Mouse (Mus musculus): ENCODE measurements at regions not wholly inside any gene's neighbourhood (a gene's known extent, or its start where the extent isn't known, plus 50 kb on each side); places are given as distances from the start of the nearest gene placed in this dataset.
"Not testable (repeated sequence)": the region's sequence is repeated elsewhere in the genome, so short reads cannot be mapped to it uniquely, and the experiment has no call there.

DNA sequence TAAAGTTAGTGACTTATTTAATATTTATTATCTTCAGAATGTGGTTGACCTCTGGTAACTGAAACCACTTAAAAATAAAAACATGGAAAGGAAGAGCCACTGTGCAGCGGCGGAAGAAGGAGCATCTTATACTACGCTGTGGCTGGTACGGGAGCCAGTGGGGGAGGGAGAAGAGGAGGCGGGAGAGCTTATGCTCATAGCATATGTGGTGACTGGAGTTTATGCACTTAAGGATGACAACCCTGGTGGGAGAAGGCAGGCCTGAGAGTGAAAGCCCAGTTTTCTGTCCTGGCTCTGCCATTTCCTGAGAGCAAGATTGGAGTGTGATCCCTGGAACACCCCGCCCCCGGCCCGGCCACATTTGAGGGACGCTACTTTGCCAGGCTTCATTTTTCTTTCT, 145.5 kb downstream of the Tsen15 start:
- no peak for ATAC-seq

DNA sequence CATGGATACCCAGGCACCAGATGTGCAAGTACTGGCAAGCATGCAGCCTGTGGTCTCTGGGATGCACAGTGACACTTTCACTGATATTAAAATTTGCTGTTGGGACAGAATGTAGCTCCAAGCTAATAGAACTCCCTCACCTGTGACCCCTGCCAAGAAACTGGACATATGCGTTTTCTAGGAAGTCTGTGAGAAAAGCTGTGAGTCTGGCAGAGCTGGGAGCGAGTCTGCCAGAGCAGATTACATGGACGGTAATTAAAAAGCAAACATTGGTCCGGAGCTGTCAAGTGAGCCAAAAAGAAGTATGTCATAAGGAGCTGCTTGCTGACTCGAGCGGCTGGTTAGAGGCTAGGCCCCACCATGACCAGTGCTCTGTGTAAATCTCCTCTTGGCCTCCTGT, 147.1 kb downstream of the Tsen15 start:
- no peak for ATAC-seq

DNA sequence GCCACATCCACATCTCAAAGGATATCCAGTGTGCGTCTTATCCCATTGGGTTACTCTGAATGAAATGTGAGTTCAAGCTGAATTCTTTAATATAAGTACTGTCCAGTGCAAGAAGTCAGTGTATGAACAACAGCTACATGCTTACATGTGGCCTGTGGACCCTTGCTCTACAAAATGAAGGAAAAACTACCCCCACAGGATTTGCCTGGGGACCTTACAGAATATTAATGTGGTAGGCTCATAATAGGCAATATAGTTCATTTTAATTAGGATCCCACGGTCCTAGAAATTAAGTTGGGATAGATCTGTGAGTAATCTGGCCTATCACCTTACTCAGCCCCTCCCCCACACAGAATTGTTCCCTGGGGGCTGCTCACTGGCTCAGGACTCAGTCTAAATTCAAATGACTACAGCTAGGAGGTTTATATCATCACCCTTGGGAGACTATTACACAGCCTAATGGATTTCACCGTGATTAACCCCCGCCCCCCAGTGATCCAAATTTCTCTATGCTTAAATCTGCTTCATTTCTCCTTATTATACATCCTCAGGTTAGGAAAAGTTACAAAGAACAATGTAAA, 145.4 kb upstream of the 1700025G04Rik start:
- no peak for ATAC-seq

DNA sequence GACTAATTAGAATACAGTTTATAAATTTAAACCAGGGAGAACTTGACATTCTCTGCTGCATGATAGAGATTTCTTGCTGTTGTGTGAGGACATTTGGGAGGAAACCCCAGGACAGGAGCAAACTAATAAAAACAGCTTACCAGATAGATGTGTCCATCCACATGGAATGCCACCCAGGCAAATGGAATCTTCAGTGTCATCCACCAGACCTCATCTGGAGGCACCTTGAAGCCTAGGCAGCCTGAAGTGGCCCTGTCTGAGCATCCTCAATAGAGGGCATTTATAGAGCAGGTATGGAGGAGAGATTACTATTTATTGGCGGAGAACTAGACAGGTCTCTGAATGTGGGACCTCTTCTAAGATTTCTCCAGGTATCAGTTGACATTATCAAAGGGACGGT, 144.8 kb upstream of the 1700025G04Rik start:
- ATAC-seq: no peak

DNA sequence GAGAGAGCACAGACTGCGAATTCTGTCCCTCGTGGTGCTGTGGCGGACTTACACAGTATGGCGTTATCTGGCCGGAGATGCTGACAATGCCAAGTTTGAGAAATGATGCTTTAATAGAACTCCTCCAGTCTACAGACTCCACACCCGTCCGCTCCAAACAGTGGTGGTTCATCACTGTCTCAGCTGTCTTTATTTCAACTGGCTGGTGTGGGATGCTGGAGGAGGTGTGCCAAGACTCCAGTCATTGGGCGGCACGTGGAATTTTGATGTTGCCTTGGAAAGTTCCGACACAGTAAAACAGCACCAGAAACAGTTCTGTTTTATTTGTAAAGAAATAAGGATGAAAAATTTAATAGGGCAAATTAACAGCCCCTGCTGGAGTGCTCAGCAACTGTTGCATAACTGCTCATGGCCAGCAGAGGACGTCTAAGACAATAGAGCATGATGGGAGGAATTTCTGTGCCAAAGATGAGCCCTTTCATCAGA, 141.8 kb upstream of the 1700025G04Rik start:
- peak; percentile 61 for ATAC-seq

DNA sequence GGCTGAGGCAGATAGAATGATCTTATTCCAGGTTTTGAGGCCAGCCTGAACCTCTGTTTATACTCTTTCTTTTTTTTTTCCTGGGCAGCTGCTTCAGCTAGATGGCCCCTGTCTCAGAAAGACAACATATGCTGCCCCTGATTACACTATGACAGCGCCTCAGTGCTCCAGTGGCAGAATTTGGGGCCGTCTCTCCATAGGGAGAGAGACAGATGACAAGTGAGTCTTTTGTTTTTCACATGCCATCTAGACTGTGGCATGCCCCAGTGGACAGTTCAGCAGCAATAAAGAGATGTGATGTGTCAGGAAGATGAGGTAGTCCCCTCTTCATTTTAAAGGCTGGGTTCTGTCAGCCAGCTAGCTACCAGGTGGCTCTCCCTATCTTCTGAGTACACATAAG, 139.8 kb upstream of the 1700025G04Rik start:
- ATAC-seq: no peak

DNA sequence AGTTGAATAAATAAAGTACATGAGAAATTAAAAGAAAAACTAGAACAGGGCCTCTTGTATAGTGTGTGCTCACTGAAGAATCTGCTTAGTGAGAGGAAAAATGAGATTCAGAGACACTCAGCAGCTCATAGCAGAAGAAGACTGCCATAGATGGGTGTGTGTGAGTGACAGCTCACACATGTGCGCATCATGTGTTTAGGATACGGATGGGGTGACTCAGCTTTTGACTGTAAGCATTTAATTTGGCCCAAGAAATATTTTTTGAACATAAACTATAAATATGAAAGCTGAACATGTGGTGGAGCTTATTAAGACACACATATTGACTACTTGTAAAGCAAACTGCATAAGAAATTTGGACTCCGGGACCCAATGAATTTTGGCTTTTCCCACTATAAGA, 136.1 kb upstream of the 1700025G04Rik start:
- no peak for ATAC-seq

DNA sequence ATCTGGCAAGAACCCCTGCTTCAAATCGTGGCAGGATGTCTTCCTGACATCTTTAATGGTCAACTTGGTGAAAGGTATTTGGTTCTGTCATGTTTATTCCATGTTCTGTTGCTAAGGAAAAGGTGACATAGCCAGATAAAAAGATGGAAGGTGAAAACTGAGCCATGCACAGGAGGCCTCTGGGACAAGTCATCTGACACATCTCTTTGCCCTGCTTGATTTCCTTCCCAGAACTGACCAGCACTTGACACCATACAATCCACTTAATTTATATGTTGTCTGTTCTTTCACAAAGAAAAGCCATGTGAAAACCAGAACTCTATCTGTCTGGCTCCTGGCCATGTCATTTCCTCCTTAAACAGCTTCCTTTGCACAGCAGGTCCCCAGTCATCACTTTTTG, 133.7 kb upstream of the 1700025G04Rik start:
- no peak for ATAC-seq

DNA sequence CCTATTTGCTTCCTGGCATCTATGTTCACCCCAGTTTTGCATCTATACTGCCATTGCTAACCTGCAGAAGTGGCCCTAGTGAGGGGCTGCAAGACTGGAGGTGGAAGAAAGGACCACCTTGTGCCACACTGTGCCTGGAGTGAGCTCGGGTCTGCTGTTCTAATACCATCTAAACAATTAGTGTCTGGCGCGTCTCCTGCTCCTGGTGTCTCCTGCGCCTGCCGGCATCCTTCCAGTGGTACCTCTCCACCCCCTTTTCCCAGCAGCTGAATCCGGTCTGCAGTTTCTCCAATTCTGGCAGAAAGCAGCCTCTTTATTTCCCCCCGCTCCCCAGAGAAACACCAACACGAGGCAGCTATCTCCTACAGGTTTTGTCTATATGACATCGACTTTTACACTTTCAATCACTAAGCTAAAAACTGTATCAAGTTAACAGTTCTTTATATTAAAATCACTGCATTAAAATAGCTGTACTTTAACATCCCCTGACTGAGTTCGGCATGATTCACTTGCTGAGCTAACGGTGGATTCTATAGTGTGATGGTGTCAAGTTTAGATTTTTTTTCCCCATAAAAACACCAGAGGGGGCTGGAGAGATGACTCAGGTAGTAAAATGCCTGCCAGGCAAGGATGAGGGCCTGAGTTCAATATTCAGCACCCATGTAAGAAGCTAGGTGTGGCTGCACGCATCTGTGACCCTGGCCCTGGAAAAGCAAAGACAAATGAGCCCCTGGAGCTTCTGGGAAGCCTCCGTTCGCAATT, 131.1 kb upstream of the 1700025G04Rik start:
- ATAC-seq: no peak

DNA sequence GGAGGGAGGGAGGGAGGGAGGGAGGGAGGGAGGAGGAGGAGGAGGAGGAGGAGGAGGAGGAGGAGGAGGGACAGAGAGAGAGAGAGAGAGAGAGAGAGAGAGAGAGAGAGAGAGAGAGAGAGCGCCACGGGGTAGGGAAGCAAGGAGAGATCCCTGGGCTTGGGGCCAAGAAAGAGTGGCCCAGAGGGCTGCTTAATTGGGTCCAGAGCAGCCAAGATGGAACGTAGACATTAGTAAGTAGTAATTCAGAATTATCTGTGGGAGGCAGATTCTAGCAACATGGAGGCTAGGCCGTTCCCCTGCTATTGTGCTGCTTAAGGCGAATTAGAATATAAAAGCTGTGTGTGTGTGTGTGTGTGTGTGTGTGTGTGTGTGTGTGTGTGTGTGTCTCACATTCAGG, 129.8 kb upstream of the 1700025G04Rik start:
- not testable (repeated sequence) for ATAC-seq

DNA sequence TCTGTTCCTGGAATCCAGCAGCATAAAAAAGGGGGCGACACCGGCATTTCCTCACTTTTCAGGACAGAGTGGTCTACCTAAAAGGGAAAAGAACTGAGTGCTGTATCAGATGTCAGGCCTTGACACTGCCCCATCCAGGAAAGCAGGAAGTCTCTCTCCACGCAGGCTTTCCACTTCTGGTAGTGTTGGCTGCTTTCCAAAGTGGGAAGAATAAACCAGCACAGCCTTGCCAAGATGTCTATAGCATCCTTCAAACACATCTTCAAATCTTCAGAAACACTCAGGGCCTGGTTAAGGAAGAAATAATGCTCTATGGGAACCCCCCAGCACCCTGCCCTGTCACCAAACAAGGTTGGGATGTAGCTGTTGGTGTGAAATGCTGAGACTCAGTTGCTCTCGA, 127.5 kb upstream of the 1700025G04Rik start:
- ATAC-seq: no peak

DNA sequence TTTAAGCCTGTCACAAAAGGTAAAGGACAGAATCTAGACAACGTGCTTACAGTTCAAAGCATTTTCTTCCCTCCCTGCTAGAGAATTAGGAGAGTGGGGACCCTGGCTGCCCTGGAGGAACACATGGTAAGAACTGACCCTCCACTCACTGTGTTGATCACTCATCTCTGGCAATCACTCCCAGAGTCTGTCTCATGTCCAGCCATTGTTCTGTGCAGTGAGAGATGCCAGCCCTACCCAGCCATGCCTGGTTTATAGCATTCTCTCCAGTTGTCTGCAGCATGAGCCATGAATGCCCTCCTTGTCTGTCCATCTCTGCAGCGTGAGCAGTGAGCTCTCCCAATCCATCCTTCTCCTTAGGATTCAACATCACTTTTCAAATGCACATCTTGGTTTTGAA, 124.5 kb upstream of the 1700025G04Rik start:
- ATAC-seq: no peak

DNA sequence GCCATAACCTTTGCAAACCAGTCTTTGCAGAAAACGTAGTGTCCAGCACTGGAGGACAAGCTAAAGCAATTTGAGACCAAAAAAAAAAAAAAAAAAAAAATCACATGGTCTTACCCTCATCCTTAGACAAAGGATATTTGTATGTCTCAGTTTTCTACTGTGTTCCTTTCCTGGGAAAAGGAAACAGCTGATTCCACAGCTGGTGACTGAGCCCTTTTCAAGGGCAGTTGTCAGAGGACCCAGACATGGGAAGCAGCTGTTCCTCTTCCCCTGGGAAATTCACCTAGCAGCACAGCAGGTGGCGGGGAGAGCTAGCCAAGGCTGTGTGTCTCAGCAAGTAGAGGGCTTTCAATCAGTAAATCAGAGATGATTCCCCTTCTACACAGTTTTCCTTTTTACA, 113.3 kb upstream of the 1700025G04Rik start:
- ATAC-seq: no peak

DNA sequence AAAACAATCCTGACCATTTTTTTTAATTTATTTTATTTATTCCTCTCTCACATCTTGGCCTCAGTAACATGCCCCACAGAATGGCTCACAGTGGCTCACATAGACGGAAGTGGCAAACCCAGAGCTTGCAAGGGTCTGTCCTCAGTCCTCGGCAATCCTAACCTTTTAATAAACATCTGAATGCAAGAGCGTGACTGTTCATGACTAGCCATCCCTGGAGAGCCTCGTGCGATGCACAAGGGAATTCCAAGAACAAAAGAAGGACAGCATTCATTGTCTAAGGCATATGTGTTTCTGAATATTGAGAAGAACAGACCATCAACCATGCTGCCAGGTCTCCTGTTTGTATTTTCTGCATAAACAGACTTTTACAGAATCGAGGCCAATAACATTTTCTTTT, 98.8 kb upstream of the 1700025G04Rik start:
- ATAC-seq: no peak

DNA sequence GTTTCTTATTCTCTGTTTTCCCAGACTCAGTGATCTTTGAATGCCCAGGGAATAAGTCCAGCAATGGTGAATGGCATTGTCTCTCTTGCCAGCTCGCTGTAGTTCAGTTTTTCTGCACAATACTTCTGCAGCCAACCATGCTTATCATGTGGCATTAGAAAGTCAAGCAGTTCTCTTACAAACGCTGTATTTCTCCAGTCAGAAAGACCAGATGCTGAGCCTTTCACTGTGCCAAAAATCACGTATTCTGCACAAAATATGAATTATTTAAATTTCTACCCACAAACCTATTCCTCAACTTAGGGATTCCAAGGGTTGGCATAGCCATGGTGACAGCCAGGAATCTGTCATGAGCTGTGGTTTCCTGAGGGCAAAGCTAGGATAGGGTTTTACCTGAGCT, 95.0 kb upstream of the 1700025G04Rik start:
- ATAC-seq: no peak

DNA sequence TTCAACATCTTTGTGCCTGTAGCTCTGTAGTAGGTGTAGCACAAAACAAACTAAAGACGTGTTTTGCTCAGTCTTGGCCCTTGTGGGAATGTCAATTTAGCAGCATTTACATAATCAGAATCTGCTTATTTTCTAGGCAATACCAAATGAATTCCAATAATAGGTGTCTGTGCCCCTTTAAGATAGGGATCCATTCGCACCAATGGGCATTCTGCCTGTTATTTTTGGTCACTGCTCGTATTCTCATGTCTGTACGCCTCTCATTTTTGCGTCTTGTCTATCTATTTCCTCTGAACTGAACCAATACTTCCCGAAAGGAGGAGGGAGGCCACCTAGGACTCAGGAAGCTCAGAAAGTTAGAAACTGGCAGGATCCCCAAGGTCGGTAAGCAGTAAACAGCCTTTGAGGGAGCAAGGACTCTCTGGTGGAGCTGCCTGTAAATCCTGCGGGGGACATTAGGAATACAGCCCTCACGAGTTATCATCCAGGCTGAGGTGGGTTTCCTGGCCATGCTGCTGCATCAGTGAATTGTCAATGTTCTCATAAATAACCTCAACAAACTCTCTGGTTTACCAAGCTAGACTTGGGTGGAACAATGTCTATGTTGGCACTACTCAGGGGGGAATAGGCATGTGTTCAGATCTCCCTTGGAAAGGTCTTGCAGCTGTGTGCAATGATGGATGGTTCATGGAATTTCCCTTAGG, 86.5 kb upstream of the 1700025G04Rik start:
- ATAC-seq: no peak

DNA sequence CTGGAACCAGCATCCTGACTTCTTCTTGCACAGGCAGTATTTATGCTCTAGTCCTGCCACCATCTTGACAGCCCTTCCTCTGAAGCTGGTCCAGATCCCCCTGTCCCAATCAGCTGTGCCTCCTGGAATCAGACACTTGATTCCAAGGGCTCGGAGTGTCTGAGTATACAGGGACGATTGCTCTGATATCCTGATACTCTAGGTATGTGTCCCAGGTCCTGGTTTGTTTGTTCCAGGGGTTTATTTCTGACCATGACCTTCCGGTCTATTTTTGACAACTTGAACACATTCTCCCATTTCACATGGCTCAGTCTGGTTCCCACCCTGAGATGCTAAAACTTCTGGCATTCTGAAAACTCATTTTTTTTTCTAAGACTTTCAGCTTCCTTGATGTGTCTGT, 85.8 kb upstream of the 1700025G04Rik start:
- ATAC-seq: no peak

DNA sequence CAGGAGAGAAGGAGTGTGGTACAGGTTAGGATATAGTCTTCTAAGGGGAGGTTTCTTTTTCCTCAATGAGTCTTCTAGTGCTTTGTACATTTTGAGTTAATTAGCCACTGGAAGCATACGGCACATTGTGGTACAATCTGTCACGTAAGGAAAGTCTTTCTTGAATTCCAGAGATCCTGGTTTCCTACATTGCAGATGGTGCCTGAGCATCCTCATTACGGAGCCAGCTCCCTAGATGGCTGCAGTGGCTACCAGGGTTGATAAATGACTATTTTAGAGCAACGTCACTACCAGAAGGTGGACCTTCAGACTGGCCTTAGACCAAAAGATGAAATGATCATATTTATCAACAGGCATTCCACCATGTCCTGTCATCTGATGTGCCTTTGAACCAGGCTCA, 84.5 kb upstream of the 1700025G04Rik start:
- ATAC-seq: no peak

DNA sequence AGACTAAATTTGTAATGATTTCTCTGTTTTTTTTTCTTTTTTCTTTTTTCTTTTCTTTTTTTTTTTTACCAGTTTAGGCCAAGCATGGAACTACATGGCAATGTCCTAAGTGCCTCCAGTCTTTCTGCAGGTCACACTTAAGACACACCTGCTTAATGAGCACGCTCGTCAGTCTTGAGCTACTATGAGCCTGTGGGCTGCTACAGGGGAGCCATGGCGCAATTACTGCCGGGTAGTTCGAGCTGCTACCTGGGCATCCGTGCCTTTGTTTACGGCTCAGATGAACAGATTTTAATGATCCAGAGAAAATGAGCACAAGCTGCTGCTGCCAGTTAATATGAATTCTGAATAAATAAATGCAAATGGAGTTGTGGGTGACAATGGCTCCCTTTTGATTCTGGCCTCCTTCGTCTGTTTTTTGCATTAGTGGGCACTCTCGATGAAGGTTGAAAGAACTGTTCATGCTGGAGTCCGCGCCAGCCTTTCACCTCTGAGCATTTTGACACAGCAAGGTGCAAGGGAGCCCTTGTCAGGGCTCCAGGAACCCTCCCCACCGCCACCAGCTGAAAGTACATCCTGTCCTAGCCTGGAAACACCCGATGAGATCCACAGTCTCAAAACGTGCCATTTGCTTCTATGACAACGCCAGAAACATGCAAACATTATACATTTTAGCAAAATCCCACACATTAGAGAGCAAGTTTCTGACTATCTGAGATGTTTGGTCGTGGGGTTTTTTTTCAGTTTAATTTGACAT, 81.3 kb upstream of the 1700025G04Rik start:
- ATAC-seq: no peak

DNA sequence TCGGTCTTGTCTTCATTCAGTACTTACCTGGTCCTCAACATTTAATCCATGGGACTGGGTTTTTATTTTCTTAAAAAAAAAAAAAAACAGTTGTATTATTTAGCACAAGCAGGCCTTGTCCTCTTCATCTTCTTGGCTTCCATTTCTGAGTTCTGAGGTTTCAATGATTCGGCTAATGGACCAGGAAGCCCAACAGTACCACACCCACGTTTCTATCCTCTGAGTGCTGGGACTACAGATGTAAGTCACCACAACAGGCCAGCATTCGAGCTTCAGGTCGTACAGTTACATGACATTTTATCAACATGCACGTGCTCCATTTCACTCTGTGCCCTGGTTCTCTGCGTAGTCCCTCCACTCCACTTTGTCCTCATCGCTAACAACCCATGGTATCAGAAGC, 80.7 kb upstream of the 1700025G04Rik start:
- ATAC-seq: no peak

DNA sequence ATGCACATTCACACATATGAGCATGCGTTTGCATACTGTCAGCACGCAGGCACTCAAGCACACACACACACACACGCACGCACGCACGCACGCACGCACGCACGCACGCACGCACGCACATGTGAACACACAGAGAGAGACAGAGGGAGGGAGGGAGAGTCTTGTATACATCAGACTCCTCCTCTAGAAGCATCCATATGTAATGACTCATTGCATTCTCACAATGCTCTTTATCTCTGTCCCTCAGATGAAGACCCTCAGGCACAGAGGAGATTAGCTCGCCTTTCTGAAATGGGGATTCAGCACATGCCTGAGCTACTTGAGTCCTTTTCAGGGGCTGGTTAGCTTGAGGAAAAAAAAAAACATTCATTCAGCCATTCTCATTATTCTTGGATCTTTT, 79.6 kb upstream of the 1700025G04Rik start:
- no peak for ATAC-seq

DNA sequence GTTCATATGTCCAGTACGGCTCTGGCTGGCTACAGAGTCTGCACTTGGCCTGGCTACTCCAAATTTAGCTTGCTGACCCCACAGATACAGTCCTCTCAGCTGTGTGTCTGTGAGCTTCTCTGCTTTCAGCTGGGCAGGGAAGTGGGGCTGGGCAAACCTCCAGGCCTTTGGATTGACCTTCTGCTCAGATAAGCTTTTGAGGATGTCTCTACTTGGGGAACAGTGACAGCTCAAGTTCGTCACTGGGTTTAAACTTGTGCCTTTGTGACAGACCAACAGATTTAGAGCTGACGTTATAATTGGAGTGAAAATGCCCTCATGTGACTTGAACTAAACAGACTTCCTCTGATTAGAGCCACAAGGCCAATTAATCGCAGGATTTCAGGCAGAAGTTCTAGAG, 78.4 kb upstream of the 1700025G04Rik start:
- no peak for ATAC-seq

DNA sequence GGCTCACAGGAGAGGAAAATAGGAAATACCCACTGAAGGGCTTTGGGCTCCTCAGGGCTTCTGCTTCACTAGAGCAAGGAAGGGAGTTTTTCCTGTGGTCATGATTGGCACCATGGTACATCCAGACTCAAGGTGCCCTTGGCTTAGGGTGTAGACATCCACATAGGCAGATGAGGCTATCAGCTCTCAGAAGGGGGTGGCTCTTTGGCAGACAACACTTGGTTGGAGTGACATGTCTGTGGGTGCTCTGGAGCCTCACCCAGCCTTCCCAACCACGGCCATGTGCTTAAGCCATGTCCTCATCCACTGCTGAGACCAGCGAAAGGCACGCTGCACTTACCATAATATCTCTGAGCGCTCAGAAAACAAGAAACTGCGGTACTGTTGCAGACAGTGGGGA, 77.8 kb upstream of the 1700025G04Rik start:
- no peak for ATAC-seq

Data from activated CD4-positive, CD25-positive, alpha-beta regulatory T cell, adult 4 months (primary cell).